7 mouse cellular contexts compared by ENCODE assay signal in the genomic region with DNA sequence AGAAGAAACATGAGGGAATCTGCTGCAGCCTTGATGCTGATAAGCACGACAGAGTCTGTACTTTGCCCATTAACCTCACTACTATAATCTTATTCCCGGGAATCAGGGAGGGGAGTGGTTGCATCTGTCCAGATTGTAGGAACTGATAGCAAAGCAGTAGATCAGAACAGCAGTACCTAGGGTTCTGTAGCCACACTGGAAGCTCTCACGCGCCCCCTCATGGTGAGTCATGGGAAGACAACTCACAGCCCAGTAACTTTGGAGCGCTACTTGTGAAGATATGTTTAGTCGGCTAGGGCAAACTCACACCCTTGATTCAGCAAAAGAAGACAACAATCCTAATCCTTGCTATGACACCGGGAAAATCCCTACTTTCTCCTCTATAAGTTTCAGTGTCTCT. TPM values are rescaled to one million over a fixed set of nuclear protein-coding genes. Genes with fewer than 3 reads are reported as not detected.
DNase-seq lines count a peak whose midpoint lies in the region; ATAC-seq and TF ChIP-seq lines count a peak whose summit lies in the region.

No protein-coding gene starts in this region.

- no peak for TF ChIP-seq EP300 in ES-Bruce4 (IDR thresholded peaks at IDR 0.05; ENCODE audit: insufficient read depth, low read depth, low read length)

- no peak overlapping the region for H3K4me3 ChIP-seq in ES-Bruce4 (ENCODE audit: low read depth, low read length)
- H3K4me3 ChIP-seq in lung, embryonic 14.5 days (ENCODE audit: low read depth, low read length), result no peak overlapping the region

- ATAC-seq in lung, embryonic 14.5 days (ENCODE audit: insufficient read depth), result no peak

- no peak overlapping the region for H3K27ac ChIP-seq in ES-Bruce4 (ENCODE audit: insufficient read depth, low read length)
- no peak overlapping the region for H3K27ac ChIP-seq in lung, embryonic 14.5 days (ENCODE audit: low read depth)

- WGBS in lung, embryonic 14.5 days, result 35% methylated on average over 7 of the region's 7 CpGs

- peak; percentile 12 to 15 for DNase-seq in B cell, adult 2 months
- peak; percentile 72 for DNase-seq in cerebellum, adult 11 months
- peak; percentile 2 for DNase-seq in forelimb bud, embryonic 11.5 days (ENCODE audit: low read depth, low spot score)
- peak; percentile 85 to 87 for DNase-seq in kidney, postnatal 4 days
- DNase-seq in lung, embryonic 14.5 days, result peak; percentile 71
- DNase-seq in telencephalon, adult 2 months (ENCODE audit: low read depth, low spot score), result peak; percentile 33

- no peaks in the 10 kb centered on the region for H3K9me3 ChIP-seq in ES-Bruce4 (replicated peaks; ENCODE audit: control insufficient read depth, insufficient read depth, low read length, poor library complexity, severe bottlenecking)
- H3K9me3 ChIP-seq in lung, embryonic 14.5 days (ENCODE audit: low read depth, low read length), result no peaks in the 10 kb centered on the region

- TF ChIP-seq POLR2A in ES-Bruce4 (IDR thresholded peaks at IDR 0.05; ENCODE audit: insufficient read depth, low read length), result no peak

- H3K36me3 ChIP-seq in ES-Bruce4 (ENCODE audit: control insufficient read depth, insufficient read depth, low read length, poor library complexity, severe bottlenecking), result no peaks in the 10 kb centered on the region
- H3K36me3 ChIP-seq in lung, embryonic 14.5 days (ENCODE audit: insufficient read depth), result no peaks in the 10 kb centered on the region

- H3K4me1 ChIP-seq in ES-Bruce4 (ENCODE audit: control insufficient read depth, insufficient read depth, low read length), result no peaks in the 10 kb centered on the region
- H3K4me1 ChIP-seq in lung, embryonic 14.5 days (ENCODE audit: insufficient read depth), result no peaks in the 10 kb centered on the region

- TF ChIP-seq CTCF in ES-Bruce4 (IDR thresholded peaks at IDR 0.05; ENCODE audit: low read depth, low read length), result peak; percentile 58
- peak; percentile 71 for TF ChIP-seq CTCF in lung, embryonic 14.5 days (IDR thresholded peaks at IDR 0.05; ENCODE audit: low read depth)

- no peaks in the 10 kb centered on the region for H3K27me3 ChIP-seq in ES-Bruce4 (ENCODE audit: control insufficient read depth, insufficient read depth, low read length, poor library complexity, severe bottlenecking)
- no peaks in the 10 kb centered on the region for H3K27me3 ChIP-seq in lung, embryonic 14.5 days (ENCODE audit: insufficient read depth, low read length)

- no peak overlapping the region for H3K4me2 ChIP-seq in lung, embryonic 14.5 days

- H3K9ac ChIP-seq in ES-Bruce4 (ENCODE audit: low read depth, poor library complexity, severe bottlenecking), result no peak overlapping the region
- H3K9ac ChIP-seq in lung, embryonic 14.5 days, result no peak overlapping the region

RNA-seq across cellular contexts. Expression of a gene that starts 58.8 kb away (rescaled TPM):
- polyA plus RNA-seq in ES-Bruce4 (2011; ENCODE audit: insufficient read depth, insufficient read length, low read depth, missing spikeins), result 0.33 TPM in 1 of 2 replicates, not detected in the other
- 0.09 and 0.15 TPM in 2 replicates for polyA plus RNA-seq in lung, embryonic 14.5 days (2014; fragmentation: Nextera tagmentation; extraction: Ambion mirVana)

Comparison
In these comparisons a context has a peak if more than half of its experiments do, and no peak if none do; other contexts are left out.
1. DNase-seq: peak in every context shown above with its lines; median percentile 86 in kidney, postnatal 4 days; 72 in cerebellum, adult 11 months; 71 in lung, embryonic 14.5 days; 33 in telencephalon, adult 2 months; 14 in B cell, adult 2 months; 2 in forelimb bud, embryonic 11.5 days.